Mouse (Mus musculus) brown adipose tissue, adult 24 weeks (tissue): ENCODE data around the gene Itpkc. TPM values are rescaled to one million over a fixed set of nuclear protein-coding genes. Genes with fewer than 3 reads are reported as not detected.
"Not testable (repeated sequence)": the region's sequence is repeated elsewhere in the genome, so short reads cannot be mapped to it uniquely, and the experiment has no call there.

Experiments used
- H3K27ac ChIP-seq: fragments of 200-500 bp; replicated peaks from 2 replicates; pipeline ENCODE4 v1.5.1; 2012; ENCODE audit warnings: low read depth, mild to moderate bottlenecking, low read length
- H3K4me1 ChIP-seq: fragments of 200-500 bp; 2 replicates; pipeline ENCODE4 v1.6.1; 2012; ENCODE audit warnings: low read length, mixed read lengths; ENCODE audit not compliant: control insufficient read depth, insufficient read depth, insufficient read length
- H3K4me3 ChIP-seq: fragments of 200-500 bp; 2 replicates; pipeline ENCODE4 v1.5.1; 2012; ENCODE audit warnings: low read depth, mild to moderate bottlenecking, low read length, moderate library complexity; ENCODE audit not compliant: insufficient read depth
- polyA plus RNA-seq: library from polyadenylated mRNA; stranded (reverse); fragments of >200 nt; gene quantifications from 2 replicates; pipeline ENCODE4 v1.2.4, GENCODE M21; 2012; ENCODE audit not compliant: missing spikeins, insufficient read depth, insufficient read length

Gene Itpkc
- polyA plus RNA-seq, 1 experiment = 2.2 TPM

DNA sequence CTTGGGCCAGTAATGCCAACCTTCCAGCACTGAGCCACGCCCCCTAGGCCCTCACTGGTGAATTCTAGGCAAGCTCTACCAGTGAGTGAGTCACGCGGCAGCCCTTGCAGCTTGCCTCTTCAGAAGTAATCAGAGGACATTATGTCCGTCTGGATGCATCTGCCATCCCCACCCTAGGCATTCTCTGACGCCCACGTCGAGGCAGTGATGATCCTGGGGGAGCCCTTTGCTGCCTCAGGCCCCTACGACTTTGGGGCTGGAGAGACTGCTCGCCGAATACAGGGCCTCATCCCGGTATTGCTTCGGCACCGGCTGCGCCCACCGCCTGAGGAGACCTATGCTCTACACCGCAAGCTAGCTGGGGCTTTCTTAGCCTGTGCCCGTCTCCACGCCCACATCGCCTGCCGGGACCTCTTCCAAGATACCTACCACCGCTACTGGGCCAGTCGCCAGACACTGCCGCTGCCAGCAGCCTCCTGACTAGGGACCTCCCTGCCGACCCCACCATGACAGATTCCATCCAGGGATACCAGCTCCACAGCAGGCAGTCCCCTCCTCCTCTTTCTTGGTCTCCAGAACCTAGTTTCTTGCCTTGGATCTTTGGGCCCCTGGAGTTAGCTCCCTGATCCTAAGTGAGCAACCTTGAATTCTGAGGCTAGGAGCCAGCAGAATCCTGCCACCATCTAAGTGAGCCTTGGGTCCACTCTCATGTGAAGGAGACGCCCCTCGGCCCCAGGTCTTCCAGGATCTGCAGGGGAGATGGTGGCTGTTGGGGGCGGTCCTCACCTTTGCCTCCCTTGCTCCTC is 28.8 kb upstream of the Itpkc start:
- Histone ChIP-seq H3K4me1 (peaks cover 7% of the 10 kb centered on the region), H3K27ac (0 out of 2 replicates have a peak overlapping the region, but pooled peaks have one; percentile 44), H3K4me3 (peak overlapping the region; percentile 35)

DNA sequence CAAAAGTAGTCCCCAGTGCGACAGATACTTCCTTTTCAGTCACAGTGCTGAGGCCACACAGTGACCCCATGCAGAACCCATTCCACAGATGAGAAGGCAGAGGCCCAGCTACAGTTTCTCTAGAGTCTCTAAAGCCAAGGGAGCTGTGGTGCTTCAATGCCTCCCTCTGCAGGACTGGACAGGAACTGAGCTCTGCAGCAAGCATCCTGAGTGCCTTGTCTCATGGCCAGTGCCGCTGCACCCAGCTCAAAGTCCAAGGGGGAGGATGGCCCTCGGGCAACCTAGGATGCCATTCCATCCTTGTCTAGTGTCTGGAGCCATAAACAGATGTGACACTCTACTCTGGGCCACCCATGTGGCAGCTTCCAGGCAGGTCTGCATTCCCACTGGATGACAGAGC is 27.3 kb upstream of the Itpkc start:
- no peak overlapping the region for H3K27ac ChIP-seq
- no peak overlapping the region for H3K4me3 ChIP-seq

DNA sequence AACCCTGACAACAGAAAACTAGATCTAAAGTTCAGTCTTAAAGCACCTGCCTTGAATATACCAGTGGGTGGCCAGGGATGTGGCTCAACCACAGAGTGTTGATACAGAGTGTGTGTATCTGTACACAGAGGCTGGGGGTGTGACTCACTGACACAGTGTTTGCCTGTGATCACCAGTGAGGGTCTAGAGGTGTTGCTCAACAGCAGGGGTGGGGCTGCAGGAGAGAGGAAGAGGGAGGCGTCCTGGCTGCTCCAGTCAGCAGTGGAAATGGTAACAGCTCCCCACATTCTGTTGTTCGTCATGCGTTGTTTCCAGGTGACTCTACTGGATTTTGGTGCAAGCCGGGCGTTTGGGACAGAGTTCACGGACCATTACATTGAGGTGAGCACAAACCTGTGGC is 23.5 kb upstream of the Itpkc start:
- no peaks in the 10 kb centered on the region for H3K4me1 ChIP-seq
- H3K4me3 ChIP-seq = no peak overlapping the region
- no peak overlapping the region for H3K27ac ChIP-seq

More for the DNA sequence above, 27.3 kb upstream of the Itpkc start:
- H3K4me1 ChIP-seq = peaks cover 7% of the 10 kb centered on the region

DNA sequence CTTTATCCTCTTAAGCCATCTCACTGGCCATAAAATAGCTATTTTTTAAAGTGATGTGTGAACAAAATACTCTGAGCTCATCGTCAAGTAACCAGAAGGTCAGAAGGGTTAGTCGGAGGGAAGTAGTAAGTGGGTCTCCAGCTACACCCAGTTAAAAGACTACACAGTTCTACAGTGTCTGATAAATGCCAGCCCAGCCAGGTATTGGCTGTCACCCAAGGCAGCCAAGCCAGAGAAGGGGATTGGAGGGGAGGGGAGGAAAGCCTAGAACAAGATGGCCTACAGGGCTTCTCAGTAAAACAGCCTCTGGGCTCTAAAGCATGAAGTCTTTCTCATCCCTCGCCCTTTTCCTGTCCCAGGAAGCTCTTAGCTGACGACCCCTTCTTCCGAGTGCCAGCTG is 21.5 kb upstream of the Itpkc start:
- H3K27ac ChIP-seq = no peak overlapping the region
- H3K4me1 ChIP-seq = no peaks in the 10 kb centered on the region
- H3K4me3 ChIP-seq = no peak overlapping the region

DNA sequence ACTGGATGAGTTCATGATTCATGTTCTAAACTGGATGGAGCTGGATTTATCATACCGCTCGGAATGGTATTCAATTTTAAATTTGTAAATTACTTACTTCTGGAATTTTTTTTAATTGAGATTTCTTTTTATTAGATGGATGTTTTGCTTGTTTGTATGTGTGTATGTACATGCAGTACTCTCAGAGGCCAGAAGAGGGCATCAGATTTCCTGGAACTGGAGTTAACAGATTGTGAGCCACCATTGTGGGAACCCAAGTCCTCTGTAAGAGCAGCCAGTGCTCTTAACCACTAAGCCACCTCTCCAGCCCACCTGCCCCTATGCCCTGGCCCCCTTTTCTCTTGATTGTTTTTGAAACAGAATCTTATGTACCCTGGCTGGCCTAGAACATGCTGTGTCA is 20.7 kb upstream of the Itpkc start:
- no peaks in the 10 kb centered on the region for H3K4me1 ChIP-seq
- no peak overlapping the region for H3K27ac ChIP-seq
- H3K4me3 ChIP-seq = no peak overlapping the region

DNA sequence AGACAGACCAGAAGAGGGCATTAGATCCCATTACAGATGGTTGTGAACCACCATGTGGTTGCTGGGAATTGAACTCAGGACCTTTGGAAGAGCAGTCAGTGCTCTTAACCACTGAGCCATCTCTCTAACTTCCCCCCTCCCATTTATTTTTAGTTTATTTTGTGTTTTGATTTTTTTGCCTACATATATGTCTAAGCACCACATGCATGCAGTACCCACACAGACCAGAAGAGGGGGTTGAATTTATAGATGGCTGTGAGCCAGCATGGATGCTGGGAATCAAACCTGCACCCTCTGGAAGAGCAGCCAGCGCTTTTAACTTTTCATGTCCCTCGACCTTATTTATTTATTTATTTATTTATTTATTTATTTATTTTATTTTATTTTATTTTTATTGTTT is 15.6 kb upstream of the Itpkc start:
- H3K4me1 ChIP-seq, H3K4me3 ChIP-seq, H3K27ac ChIP-seq: not testable (repeated sequence)

DNA sequence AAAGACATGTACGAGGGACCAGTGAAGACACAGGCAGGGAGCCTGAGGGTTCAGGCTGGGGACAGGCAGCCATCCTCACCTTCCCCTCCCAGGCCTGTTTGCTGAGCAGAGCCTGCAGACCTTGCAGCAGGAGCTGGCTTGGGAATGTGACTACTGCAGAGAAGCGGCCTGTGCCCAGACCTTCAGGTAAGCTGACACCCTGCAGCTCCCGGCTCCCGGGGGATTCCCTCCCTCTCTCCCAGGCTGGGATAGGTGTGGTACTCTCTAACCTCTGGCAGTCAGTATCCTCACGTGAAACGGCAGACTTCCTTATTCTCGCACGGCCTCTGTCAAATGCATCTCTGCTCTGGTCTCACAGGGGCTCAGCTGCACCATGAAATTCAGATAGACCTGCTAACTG is 14.8 kb upstream of the Itpkc start:
- H3K4me1 ChIP-seq = no peaks in the 10 kb centered on the region
- no peak overlapping the region for H3K4me3 ChIP-seq
- no peak overlapping the region for H3K27ac ChIP-seq

DNA sequence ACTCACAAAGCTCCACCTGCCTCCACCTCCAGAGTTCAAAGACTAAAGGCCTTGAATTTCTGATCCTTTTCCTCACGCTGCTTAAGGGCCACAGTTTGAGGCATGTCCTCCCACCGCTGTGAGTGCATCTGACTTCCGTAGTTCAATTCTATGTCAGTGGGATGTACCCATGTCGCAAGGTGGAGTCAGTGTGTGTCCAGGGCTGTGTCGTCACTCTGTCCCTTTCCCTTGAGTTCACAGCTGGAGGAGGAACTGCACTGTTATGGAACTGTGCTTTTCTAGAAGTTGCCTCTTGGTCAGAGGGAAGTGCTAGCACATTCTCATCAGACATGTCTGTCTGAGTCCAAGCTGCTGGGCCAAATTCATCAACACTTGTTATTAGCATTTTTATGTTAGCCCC is 10.1 kb upstream of the Itpkc start:
- no peak overlapping the region for H3K27ac ChIP-seq
- peaks cover 3% of the 10 kb centered on the region; the same call in 1 of the 2 replicates for H3K4me1 ChIP-seq
- no peak overlapping the region for H3K4me3 ChIP-seq

DNA sequence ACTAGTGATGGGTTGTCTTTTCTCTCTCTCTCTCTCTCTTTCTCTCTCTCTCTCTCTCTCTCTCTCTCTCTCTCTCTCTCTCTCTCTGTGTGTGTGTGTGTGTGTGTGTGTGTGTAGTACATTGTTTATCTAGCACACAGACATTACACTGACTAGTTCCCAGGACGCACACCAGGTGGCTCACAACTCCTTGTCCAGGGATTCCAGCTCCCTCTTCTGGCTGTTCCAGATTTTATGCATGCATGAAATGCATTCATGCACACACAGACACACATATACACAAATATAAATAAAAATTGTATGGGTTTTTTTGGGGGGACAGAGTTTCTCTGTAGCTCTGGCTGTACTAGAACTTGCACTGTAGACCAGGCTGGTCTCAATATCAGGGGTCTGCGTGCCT is 9.1 kb upstream of the Itpkc start:
- H3K4me3 ChIP-seq = no peak overlapping the region
- peaks cover 4% of the 10 kb centered on the region; the same call in 1 of the 2 replicates for H3K4me1 ChIP-seq
- H3K27ac ChIP-seq = no peak overlapping the region

DNA sequence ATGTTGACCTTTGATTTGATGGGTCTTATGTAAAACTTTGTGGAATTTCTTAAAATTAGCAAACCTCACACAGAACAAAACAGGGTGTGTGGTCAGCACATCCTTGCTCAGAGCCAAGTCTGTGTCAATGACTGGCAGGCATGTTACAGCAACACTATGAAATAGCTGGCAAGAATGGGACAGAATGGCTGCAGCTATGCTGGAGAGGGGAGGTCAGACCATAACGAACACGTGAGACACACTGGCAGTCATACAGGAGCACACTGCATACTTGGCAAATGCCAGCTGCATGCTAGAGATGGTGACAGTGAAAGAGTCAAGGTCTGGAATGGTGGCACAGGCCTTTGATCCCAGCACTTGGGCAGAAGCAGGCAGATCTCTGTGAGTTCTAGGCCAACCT is 7.3 kb upstream of the Itpkc start:
- H3K27ac ChIP-seq = peak overlapping the region; percentile 43
- peaks cover 4% of the 10 kb centered on the region; the same call in 1 of the 2 replicates for H3K4me1 ChIP-seq
- no peak overlapping the region for H3K4me3 ChIP-seq

DNA sequence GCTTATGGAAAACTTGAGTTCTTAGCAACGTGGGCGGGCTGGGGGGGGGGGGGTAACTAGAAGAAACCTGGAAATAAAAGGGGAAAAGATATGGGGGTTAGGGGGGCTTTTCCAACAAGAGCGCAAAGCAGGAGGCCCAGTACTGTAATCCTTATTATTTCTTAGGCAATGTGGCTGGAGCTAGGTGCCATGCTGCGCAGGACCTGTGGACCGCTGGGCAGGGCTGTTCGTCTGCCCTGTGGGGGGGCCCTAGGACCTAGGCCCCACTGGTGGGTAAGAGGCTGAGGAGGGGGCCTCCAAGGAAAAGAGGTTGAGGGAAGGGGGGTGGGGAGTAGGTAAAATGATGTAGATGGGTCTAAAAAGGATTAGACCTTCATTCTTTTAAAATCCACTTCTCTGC is 4.8 kb upstream of the Itpkc start:
- peak overlapping the region; percentile 74 for H3K4me3 ChIP-seq
- peaks cover 4% of the 10 kb centered on the region; the same call in 1 of the 2 replicates for H3K4me1 ChIP-seq
- no peak overlapping the region for H3K27ac ChIP-seq

DNA sequence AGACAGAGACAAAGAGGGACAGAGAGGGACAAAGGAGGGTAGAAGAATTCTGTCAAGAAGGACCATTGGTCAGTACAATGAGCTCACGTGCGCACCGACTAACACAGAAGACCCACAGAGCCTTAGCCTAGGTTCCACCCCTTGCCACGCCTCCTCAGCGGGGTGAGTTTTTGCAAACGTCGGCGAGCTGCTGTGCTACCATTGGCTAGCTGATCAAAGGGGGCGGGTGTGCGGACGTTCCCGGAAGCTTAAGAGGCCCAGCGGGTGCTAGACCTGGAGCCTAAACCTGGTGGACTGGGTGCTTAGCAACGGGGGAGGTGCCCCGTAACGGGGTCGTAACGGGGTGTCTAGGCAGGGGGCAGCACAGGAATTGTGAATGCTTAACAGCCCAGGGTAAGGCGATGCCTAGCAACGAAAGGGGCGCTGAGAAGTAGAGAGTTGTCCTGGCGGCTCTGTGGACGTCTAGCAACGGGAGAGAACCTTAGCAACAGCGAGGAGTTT is 4.4 kb upstream of the Itpkc start, which contains the start of gene Coq8b:
Gene Coq8b, plus strand, starts transcription at position 243 of the 501 bp plus-strand sequence.
- peak within 1 kb of the TSS; percentile 74 for H3K4me3 ChIP-seq
- peaks cover 4% of the 10 kb centered on the region; the same call in 1 of the 2 replicates for H3K4me1 ChIP-seq
- peak within 1 kb of the TSS; percentile 60 for H3K27ac ChIP-seq

DNA sequence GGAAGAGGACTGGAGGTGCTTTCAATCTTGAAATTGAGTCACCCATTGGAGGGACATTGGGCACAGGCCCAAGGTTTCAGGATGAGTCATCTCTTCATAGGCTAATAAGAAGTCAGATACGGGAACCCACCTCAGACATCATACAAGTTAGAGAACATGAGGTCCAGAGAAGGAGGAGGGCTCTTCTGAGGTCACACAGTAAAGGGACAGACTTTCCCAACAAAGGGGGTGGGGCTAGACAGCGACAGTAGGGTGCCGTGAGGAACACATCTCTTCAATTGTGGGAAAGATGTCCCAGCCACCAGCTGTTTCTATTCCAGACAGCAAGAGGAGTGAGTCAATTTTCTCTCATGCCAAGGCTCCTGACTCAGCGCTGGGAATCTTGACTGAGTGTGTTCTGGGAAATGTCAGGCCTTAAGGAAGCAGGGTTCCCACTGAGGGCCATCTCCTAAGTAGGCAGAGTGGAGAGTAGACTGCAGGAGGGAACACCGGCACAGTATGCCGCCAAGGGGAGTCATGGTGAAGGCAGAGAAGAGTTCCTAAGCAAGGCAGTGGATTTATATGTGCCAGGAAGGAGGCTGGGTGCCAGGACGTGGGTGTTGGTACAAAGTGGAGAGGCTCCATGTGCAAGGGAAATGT is 3.4 kb upstream of the Itpkc start:
- no peak overlapping the region for H3K4me3 ChIP-seq
- peak overlapping the region; percentile 60 for H3K27ac ChIP-seq
- H3K4me1 ChIP-seq = peaks cover 13% of the 10 kb centered on the region

DNA sequence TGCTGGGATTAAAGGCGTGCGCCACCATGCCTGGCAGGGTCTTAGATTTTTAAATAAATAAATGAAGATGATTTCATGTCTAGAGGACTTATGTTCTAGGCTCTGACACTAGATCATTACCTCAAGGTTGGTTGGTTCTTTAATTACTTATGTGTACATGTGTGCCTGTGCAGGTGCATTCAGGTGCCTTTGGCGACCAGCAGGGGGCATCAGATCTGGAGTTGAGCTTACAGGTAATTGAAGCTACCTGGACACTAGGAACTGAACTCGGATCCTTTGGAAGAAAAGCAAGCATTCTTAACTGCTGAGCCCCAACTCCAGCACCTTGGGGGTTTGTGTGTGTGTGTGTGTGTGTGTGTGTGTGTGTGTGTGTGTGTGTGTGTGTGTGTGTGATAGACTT is 2.3 kb upstream of the Itpkc start:
- H3K4me1 ChIP-seq = peaks cover 21% of the 10 kb centered on the region
- no peak overlapping the region for H3K27ac ChIP-seq
- no peak overlapping the region for H3K4me3 ChIP-seq

DNA sequence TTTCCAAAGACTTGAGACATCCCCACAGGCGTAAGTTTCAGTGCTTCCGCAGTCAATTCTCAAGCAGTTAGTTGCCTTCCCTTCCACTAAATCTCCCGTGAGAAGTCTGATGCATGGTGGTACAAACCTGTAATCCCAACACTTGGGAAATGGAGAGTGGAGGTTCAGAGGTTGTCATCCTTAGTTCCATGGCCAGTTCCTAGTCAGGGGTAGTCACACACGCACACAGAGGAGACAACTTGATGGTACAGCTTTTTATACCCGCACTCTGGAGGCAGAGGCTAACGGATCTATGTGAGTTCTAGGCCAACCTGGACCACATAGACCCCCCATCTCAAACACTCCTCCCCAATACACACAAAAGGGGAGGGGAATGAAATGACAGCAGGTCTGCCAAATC is 404 bp upstream of the Itpkc start:
- H3K4me1 ChIP-seq = peaks cover 33% of the 10 kb centered on the region
- H3K27ac ChIP-seq = peak overlapping the region; percentile 89
- peak overlapping the region; percentile 77 for H3K4me3 ChIP-seq
